Mouse (Mus musculus) embryo, embryonic 11 days (tissue): Measurements from ENCODE around the gene Nxpe2.

ENCODE experiments used
- DNase-seq: peaks from one replicate; pipeline ENCODE4 v3.0.0-alpha.2; 2015

Nxpe2 gene

DNA sequence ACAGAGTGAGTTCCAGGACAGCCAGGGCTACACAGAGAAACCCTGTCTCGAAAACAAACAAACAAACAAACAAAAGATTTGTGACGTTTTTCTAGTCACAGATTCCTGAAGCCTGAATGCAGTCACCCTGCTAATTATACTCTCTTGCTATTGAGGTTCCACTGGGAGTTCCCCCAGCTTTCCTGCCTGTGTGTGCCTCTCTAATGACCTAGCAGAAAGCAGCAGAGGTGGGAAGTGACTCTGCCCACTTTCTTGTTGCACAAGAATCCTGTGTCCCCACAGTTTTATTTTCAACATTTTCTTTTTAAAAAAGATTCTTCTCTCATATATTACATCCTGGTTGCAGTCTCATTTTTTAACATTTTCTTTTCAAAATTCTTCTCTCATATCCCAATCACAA, 58.5 kb downstream of the Nxpe2 start:
- DNase-seq = no peak

DNA sequence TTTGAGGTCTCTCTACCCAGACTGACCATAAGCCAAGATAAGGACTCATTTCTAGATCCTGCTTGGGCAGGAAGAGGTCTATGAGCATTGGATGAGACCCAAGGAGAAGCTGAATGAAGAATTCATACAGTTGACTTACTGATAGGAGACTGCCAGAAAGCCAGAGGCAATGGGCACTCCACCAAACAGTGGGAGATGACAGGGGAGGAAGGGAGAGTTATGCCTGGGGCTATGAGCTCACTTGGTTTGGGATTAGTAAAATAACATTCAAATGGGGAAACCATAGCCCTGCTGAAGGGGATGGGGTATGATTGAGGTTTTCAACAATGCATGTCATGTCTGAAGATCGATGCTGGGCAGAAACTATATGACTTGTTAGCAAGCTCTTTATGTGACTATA, 63.0 kb downstream of the Nxpe2 start:
- DNase-seq = no peak

DNA sequence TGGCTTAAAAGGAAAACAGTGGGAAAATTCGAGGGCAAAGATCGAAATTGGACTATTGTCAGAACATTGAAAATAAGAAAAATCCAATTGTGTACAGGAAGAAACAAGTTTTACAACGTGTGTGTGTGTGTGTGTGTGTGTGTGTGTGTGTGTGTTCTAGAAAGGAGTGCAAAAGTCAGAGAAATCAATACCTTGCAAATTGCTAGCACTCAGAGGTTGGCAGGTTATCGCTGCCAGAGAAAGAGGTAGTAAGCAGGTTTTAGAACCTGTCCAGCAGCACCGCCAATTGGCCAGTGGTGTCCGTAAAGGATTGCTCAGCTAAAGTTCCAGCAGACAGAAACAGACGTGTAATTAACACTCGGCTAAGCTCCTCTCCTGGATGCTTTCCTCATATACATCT, 69.0 kb downstream of the Nxpe2 start:
- DNase-seq = no peak

DNA sequence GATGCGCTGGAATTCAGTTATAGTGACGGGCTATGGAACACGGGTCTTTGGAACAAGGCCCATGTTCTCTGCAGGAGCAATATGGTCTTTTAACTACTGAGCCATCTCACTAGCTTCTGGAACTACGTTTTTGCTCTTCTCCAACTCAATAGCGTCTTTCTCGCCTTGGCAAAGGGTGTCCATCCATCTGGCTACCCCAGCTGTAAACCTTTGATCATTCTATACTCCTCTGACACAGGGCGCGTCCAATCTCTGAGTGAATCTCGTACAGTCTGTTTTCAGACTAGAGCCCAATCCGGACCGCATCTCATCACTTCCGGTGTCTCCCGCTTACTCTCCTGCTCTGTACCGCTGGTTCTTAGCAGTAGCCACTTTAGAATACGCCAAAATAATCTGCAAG, 76.4 kb downstream of the Nxpe2 start:
- DNase-seq = no peak
